Mouse (Mus musculus) layer of hippocampus, adult 2 months (tissue): ENCODE data around the gene Nmnat2. TPM values are rescaled to one million over a fixed set of nuclear protein-coding genes. Genes with fewer than 3 reads are reported as not detected.

Experiments
- DNase-seq, 2 experiments: peaks; one replicate each; pipeline ENCODE4 v3.0.0; 2022; ENCODE audit warnings: low spot score in 2 of 2
- H3K27ac ChIP-seq: fragments of 200-600 bp; 2 replicates; pipeline ENCODE4 v1.8.1; 2022
- H3K4me3 ChIP-seq: fragments of 200-600 bp; 2 replicates; pipeline ENCODE4 v1.8.1; 2022; ENCODE audit warnings: mild to moderate bottlenecking
- CTCF ChIP-seq: fragments of 200-600 bp; conservative IDR thresholded peaks from 2 replicates; pipeline ENCODE4 v1.8.1; 2022; ENCODE audit warnings: antibody characterized with exemption, mild to moderate bottlenecking, moderate library complexity
- total RNA-seq, 2 experiments: library from RNA; stranded (reverse); gene quantifications; 2 replicates each; pipeline ENCODE4 v1.2.3; 2021

The Nmnat2 gene
- total RNA-seq, 2 experiments from 2014 or later, result 133 to 141 TPM

DNA sequence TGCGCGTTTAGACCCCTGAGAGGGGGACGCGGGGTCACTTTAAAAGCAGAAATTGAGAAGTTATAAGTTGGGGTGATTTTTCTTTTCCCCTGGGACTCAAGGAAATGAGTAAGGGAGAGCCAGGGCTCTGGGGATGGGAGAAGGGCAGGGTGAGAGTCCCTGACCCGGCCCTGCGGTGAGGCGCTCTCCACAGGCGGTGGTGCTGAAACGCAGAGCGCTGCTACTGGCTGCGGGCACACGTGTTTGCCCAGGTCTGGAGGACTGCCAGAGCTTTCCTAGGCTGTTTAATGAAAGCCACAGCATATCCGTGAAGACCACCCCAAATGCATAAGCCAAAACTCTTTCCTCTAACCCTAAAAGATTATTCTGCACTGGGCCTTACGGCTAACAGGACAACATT is 1.4 kb downstream of the Nmnat2 start:
- peak overlapping the region; percentile 91; the same call in 1 of the 2 replicates for H3K27ac ChIP-seq
- TF ChIP-seq CTCF, result no peak
- no peak for DNase-seq
- peak overlapping the region; percentile 80 for H3K4me3 ChIP-seq

DNA sequence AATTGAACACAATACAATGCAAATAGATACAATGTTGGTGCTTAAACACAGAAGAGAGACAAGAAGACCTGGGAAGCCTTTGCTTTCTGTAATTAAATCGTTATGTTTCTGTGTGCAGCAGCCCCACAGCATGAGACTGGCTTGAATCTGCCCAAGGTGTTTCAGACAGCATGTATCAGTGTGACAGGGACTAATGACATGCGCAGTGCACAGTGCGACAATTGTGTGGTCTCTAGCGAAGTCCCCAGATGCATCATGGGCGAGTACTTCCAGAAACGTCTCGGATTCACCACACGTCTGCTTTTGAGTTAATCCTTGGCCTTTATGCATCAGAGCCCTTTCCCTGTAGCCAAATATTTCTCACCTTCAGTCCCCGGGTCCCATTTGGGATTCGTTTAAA is 9.6 kb downstream of the Nmnat2 start:
- TF ChIP-seq CTCF, result no peak
- DNase-seq, result no peak
- Histone ChIP-seq H3K27ac (no peak overlapping the region), H3K4me3 (no peak overlapping the region)

DNA sequence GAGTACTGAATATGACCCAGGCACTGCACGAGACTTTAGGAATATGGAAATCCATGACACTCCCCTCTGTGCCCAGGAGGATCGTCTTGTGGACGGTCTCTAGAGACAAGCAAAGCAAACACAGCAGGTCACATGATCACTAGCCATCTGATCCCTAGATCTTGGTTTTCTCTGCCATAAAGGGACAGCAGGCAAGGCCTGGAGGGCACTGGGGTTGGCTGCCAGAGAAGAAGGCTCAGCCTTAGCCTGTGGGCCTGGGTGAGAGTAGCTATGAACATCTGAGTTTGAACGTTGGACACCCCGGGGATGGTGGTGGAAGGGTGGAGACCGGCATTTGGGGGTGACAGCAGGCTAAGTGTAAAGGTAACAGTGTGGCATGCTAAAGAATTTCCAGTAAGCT is 11.4 kb downstream of the Nmnat2 start:
- no peak for DNase-seq
- H3K27ac ChIP-seq, result no peak overlapping the region
- no peak for TF ChIP-seq CTCF
- no peak overlapping the region for H3K4me3 ChIP-seq

DNA sequence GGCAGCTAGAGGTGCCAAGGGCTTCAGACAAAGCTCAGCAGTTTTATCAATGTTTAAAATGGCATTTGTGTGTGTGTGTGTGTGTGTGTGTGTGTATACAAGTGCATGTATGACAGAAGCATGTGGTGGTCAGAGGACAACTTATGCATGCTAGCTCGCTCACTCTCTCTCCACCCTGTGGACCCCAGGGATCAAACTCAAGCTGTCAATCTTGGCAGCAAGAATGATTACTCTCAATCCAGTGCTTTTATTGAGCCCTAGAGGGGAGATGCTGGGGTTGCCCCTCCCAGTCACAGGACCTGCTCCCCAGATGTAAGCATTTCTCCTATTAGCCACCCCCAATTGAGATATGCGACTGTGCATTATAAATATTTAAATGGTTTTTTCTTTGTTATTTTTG is 11.9 kb downstream of the Nmnat2 start:
- no peak for DNase-seq
- H3K27ac ChIP-seq, result no peak overlapping the region
- TF ChIP-seq CTCF, result no peak
- no peak overlapping the region for H3K4me3 ChIP-seq

DNA sequence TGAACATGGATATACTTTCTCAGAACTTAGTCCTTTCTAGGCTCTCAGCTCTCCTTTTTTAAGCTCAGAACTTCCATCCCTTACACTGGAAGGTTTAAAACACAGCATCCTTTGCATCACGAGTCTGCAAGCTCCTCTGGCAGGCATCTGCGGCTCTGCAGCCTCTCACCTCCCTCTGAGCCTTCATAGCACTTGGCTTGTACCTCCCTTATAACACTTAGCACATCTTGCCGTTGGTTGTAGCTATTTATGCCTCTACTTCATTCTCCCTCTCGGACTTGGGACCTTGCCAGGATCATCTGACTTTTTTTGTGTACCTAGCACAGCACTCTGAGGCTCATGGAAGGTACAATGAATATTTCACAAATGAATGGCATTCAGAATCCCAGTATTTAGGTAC is 14.3 kb downstream of the Nmnat2 start:
- no peak for TF ChIP-seq CTCF
- H3K4me3 ChIP-seq, result no peak overlapping the region
- DNase-seq, result no peak
- no peak overlapping the region for H3K27ac ChIP-seq

DNA sequence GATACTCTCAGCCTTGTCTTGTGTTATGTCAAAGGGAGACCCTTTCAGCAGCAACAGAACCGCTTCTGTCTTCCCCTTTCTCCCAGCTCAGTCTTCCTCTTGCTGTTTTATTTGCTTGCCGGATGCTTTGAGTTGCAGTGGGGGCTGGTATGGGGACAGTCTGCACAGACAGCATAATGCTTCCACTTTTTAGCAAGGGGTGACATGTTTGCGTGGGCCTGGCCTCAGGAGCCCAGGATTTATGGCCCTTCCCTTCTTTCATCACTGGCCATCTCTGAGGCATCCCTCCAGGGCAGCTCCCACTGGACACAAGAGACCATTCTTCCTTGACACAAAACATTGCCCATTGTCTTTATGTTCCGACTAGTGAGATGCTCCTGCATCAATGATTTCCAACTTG is 18.2 kb downstream of the Nmnat2 start:
- H3K4me3 ChIP-seq, result no peak overlapping the region
- no peak for DNase-seq
- no peak overlapping the region for H3K27ac ChIP-seq
- TF ChIP-seq CTCF, result no peak

DNA sequence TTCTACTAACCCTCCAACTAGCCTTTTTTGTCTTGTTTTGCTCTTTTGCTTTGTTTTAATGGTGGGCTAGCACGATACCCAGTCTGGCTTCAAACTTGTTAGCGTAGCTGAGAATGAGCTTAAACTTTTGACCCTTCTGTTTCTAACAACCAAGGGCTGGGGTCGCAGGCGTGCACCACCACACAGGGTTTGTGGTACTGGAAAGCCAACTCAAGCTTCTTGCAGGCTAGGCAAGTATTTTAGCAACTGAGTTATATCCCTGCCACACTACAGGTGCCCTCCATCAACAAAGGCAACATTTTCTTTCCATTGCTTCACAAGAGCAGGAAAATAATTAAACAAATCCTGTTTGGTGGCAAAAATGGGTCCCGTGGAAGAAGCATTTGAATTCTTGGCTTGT is 18.6 kb downstream of the Nmnat2 start:
- DNase-seq, result no peak
- Histone ChIP-seq H3K27ac (no peak overlapping the region), H3K4me3 (no peak overlapping the region)
- TF ChIP-seq CTCF, result no peak

DNA sequence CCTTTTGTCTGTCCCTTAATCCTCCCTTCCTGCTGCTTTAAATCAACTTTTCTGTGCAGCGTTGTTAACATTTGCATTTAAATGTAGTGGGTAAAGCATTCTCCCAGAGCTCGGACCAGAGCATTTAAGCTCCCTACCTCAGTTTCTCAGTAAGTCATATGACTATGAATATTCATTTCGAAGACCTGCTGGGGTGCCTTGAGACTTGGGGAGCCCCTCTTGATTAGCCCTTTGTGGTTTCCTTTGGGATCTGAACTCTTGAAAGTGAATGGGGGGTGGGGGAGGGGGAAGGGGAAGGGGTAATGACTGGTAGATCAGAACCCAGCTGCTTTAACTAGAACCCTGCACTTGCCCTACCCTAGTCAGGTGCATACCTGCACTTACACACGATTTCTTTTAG is 19.1 kb downstream of the Nmnat2 start:
- Histone ChIP-seq H3K4me3 (no peak overlapping the region), H3K27ac (no peak overlapping the region)
- no peak for TF ChIP-seq CTCF
- no peak for DNase-seq

DNA sequence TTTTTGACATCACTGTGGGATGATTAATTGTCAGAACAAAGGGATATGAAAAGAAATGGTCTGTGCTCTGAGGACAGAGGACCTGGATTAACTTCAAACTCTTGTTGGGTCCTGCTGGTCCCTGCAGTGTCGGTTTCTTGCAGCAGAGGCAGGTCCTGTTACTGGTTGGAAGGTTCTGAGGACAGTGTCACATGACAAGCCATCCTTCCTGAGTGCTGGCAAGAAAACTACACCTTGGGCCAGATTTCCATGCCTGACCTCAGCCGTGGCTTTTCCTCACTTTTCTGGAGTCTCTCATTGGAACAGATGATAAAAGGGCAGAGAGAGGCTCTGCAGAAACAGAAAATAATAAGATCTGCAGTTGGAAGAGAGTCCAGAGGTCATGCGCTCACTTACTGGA is 20.4 kb downstream of the Nmnat2 start:
- no peak for DNase-seq
- H3K27ac ChIP-seq, result no peak overlapping the region
- no peak for TF ChIP-seq CTCF
- H3K4me3 ChIP-seq, result no peak overlapping the region

DNA sequence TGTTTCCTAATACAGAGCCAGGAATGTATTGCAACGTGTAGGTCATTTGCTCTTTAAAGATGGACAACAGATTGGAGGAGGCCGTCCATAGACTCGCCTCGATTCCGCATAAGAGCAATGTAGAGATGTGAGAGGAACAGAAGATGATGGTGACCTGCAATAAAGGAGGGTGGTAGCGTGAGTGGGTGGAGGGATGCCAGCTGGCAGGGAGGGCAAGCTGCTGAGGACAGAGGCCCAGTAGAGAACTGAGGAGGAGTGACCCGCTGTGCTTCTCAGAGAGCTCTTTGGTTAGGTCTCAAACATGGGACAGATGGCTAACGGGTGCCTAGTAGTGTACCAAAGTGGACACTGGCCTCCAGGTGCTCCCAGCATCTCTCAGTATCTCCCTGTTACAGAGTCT is 23.9 kb downstream of the Nmnat2 start:
- H3K4me3 ChIP-seq, result no peak overlapping the region
- no peak for DNase-seq
- no peak for TF ChIP-seq CTCF
- no peak overlapping the region for H3K27ac ChIP-seq

DNA sequence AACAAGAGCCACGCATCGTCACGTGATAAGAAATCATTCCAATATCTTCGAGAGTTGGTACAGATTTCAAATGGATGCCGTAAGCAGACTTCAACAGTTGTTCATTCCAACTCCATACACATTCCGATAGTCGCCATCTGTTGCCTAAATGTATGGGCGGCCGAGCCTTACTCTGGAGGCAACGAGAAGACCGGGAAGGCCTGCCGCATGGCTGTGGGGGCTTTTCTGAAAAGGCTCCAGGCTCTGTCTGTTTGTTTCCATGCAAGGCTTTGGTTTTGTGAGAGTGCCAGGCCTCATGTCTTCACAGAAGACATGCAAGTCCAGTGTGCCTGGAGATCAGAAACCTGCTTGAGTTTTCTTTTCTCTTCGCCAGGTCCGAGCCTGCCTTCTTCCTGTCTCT is 28.6 kb downstream of the Nmnat2 start:
- 0 out of 2 replicates have a peak overlapping the region, but pooled peaks have one; percentile 18 for H3K27ac ChIP-seq
- peak; percentile 26 to 33 for DNase-seq

DNA sequence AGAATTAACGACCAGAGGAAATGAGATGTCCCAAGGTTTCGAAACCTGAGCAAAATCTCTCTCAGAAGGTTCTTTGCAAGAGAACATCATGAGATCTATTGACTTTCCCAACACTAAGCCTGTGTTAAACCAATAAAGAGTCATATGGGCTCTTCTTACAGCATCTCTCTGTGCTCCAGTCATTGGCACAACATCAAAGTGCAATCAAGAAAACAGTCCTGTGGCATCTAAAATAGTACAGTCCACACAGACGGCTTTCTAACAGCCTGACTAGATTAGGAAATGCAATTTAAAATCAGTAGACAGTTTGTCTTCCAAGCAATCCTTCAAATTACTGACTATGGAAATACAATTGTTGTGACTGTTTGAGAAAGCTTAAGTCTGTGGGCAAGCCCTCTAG is 32.2 kb downstream of the Nmnat2 start:
- DNase-seq, result no peak
- TF ChIP-seq CTCF, result no peak
- H3K4me3 ChIP-seq, result no peak overlapping the region
- no peak overlapping the region for H3K27ac ChIP-seq

More for the DNA sequence above, 28.6 kb downstream of the Nmnat2 start:
- H3K4me3 ChIP-seq, result no peak overlapping the region
- no peak for TF ChIP-seq CTCF

DNA sequence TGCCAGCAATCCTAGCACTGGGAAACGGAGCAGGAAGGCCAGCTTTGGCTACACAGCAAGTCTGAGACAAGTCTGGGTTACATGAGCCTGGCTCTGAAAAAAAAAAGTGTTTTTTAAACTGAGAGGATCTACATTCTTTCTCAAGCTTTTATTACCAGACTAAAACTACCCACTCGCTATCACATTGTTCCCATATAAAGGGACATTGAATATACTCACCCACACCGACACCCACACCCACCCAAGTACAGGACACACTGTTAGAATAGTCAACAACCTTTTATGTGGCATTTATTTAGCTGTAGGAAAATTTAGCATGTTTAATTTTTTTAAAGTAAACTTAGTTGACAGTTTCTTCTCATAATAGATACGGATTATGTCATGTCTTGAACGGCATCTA is 35.3 kb downstream of the Nmnat2 start:
- Histone ChIP-seq H3K27ac (no peak overlapping the region), H3K4me3 (no peak overlapping the region)
- no peak for DNase-seq
- TF ChIP-seq CTCF, result no peak

DNA sequence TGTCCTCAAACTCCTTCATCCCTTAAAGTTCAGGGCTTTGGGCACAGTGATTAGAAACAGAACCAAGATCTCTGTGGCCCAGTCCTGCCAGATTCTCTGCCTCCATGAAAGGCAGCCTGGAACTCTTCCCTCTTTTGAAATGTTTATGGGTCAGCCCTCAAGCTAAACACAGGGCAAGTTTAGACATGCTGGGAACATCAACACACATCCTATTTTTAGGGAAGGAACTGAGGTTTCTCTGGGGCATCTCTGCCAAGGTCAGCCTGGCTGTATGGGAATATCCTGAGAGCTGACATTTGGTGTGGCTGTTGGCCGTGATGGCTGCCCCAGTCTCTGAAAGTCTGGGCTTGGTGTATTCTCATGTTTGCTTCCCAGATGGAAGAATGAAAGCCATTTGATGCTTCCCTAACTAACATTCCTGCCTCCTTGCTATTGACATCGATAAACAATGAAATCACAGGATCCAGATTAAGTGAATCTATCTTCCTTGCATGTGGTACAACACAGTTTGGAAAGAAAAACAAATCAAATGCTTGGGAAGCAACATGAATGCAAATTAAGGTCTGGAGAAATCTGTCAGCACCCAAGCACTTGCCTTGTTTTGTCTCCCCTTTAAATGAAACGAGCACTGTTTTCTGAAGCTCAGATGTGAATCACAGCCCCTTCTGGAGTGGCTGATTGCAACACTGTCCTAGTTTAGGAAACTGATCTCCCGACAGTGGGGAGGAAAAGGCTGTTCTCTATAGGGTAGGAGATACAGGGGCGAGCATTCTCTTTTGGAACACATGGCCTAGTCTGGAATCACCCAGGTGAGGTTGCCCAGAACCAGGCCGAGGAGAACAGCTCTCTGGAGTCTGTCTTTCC is 37.7 kb downstream of the Nmnat2 start:
- Histone ChIP-seq H3K4me3 (no peak overlapping the region), H3K27ac (peak overlapping the region; percentile 51)
- no peak for TF ChIP-seq CTCF
- peak; percentile 34 to 42 for DNase-seq
